Mouse (Mus musculus) spleen, adult 2 months (tissue): ENCODE measurements at regions not wholly inside any gene's neighbourhood (a gene's known extent, or its start where the extent isn't known, plus 50 kb on each side); places are given as distances from the start of the nearest gene placed in this dataset.

ENCODE experiments used
- CTCF ChIP-seq: fragments of 200-500 bp; IDR thresholded peaks from 2 replicates; pipeline ENCODE4 v1.5.1; 2011; ENCODE audit warnings: mild to moderate bottlenecking, inconsistent platforms; ENCODE audit not compliant: insufficient read depth, insufficient read length, insufficient replicate concordance; ENCODE audit errors: extremely low read depth
- POLR2A ChIP-seq: fragments of 200-500 bp; IDR thresholded peaks from 2 replicates; pipeline ENCODE4 v1.6.1; 2011; ENCODE audit warnings: low read depth, low read length, inconsistent platforms

DNA sequence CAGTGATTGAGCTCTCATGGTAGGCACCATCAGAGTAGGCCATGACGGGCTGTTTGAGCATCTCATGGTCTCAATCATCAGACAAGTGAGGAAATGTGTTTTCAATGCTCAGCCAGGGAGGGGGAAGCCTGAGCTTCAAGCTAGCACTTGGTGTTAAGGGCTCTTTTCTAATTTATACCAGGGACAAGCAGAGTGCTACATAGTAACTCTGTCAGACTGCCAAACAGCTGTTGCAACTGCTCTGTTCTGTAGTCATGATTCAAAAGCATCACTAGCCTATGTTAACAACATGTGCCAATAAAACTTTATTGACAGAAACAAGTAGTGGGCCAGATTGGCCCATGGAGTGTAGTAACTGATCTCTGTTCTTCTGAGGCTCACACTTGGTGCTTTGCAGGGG, 235.0 kb downstream of the Gm26897 start:
- TF ChIP-seq POLR2A: no peak
- TF ChIP-seq CTCF: no peak
